Mouse (Mus musculus): ENCODE data around the gene Ntm.

DNA sequence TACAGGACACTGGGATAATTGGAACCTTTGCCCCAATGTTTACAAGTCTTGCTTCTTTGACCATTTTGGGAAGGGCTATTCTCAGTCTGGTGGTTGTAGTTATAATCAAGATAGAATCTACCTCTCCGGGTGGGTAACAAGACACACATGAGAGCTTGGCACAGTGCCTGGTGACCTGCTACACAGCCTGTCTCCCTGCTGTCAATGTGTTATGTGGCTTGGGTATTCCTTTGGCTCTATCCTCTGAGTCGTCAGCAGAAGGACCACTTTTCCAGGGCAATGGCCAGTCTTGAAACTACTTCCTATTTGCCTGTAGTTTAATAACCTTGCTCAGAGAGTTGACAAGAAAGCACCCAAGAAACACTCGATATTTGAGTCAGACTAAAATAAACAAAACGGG is 575.8 kb downstream of the Ntm start:
- TF ChIP-seq POLR2A (IDR thresholded peaks at IDR 0.05; ENCODE audit: borderline replicate concordance, extremely low read depth, insufficient read depth, insufficient read length, poor library complexity, severe bottlenecking) (no peak), CTCF (IDR thresholded peaks at IDR 0.05; ENCODE audit: borderline replicate concordance, extremely low read depth, insufficient read depth, insufficient read length) (no peak)
